Mouse (Mus musculus) ES-Bruce4 (cell line): ENCODE measurements around the gene Fsd2.

Experiments used
- CTCF ChIP-seq: IDR thresholded peaks from one replicate; pipeline ENCODE4 v1.8.1; 2011; ENCODE audit warnings: low read depth, low read length
- POLR2A ChIP-seq: IDR thresholded peaks from one replicate; pipeline ENCODE4 v1.8.1; 2011; ENCODE audit warnings: low read length; ENCODE audit not compliant: insufficient read depth

GRCm38 (mm10) chr7:81610125-81610524 lies 43.4 kb upstream of the Fsd2 start:
- TF ChIP-seq POLR2A, result no peak
- peak; percentile 64 for TF ChIP-seq CTCF
